Mouse (Mus musculus) left cerebral cortex, adult 2 months (tissue): ENCODE results near the gene Ptk6. TPM values are rescaled to one million over a fixed set of nuclear protein-coding genes. Genes with fewer than 3 reads are reported as not detected.
A peak's percentile ranks its signal among the peaks of the same experiment; 100 is the strongest.

Source experiments
- DNase-seq, 2 experiments: peaks; one replicate each; pipeline ENCODE4 v3.0.0; 2021 to 2022; ENCODE audit warnings: low spot score in 2 of 2, mixed read lengths in 1 of 2; ENCODE audit errors: extremely low spot score in 1 of 2
- H3K27ac ChIP-seq: fragments of 200-600 bp; 2 replicates; pipeline ENCODE4 v1.8.1; 2022
- H3K4me3 ChIP-seq: fragments of 200-600 bp; 2 replicates; pipeline ENCODE4 v1.8.1; 2022
- CTCF ChIP-seq: fragments of 200-600 bp; IDR thresholded peaks from 2 replicates; pipeline ENCODE4 v1.8.1; 2022; ENCODE audit warnings: antibody characterized with exemption, mild to moderate bottlenecking, moderate library complexity
- intact Hi-C: fragments of 180-260 bp; cut with DNase I; formaldehyde crosslinking; loops from one replicate; pipeline ENCODE4 v1.15.1; 2025
- total RNA-seq, 2 experiments: library from RNA; stranded (reverse); gene quantifications; 2 replicates each; pipeline ENCODE4 v1.2.3; 2021

Gene Ptk6
- total RNA-seq, 2 experiments from 2014 or later = 0.11 TPM; not detected in 1

DNA sequence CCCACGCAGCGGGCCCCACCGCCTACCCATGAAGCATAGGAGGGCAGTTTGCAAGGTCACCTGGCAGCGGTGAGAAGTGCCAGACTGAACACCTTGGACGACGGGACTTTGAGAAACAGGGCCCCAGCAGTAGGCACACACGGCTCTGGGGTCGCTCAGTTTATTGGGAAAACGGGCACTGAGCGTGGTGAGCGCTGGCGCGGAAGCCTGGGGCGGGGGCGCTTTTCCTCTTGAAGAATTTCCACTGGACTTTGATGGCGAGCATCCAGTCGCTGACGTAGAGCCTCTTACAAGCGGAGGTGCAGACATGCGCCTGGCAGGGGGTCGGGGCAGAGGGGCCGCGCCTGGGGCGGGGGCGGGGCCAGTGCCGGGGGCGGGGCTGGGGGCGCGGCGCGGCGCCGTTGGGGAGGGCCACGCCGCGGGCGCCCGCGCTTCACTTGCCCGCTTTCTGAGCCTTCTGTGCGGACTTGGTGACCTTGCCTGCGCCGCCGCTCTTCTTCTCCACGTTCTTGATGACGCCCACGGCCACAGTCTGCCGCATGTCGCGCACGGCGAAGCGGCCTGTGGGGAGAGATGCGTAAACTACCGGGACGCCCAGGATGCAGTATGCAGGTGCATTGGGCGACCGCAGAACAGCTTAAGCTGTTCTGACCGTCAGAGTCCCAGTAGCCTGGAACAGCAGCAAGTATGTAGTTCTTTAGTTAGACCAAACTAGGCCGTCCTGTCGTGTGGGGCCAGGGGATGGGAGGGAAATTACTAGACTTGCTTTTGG is 54.9 kb downstream of the Ptk6 start:
- intact Hi-C loops = no loop called here
- Histone ChIP-seq H3K27ac (peak overlapping the region; percentile 63; the same call in 1 of the 2 replicates), H3K4me3 (0 out of 2 replicates have a peak overlapping the region, but pooled peaks have one; percentile 7)
- TF ChIP-seq CTCF = no peak
- DNase-seq = peak in 1 of 2 experiments; percentile 59

DNA sequence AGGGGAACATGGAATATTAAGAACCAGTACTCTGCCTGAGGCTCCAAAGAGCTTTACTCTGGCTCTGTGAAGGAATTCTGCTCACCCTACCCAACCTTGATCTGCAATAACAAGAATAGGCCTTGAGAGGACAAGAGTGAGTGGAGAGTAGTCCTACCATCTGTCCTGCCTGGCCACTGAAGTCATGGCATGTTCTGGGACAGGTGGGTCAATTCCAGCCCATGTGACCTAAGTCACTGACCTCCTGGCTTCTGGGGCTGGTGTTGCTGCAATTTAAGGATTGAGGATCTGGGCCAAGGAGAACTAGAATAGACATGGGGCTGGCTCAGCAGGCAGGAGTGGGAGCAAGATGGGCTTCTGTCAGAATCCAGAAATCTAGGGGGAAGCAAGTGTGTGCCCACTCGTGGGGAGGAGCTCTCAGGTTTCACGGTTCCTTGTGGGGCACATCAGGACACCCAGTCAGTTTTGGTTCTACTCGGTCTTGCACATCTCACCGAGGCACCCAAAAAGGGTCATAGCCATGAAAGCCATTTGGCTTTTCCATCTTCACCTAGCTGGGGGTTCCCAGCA is 55.5 kb downstream of the Ptk6 start:
- Histone ChIP-seq H3K4me3 (no peak overlapping the region), H3K27ac (peak overlapping the region; percentile 61; the same call in 1 of the 2 replicates)
- TF ChIP-seq CTCF = no peak
- intact Hi-C loops = no loop called here
- no peak for DNase-seq

DNA sequence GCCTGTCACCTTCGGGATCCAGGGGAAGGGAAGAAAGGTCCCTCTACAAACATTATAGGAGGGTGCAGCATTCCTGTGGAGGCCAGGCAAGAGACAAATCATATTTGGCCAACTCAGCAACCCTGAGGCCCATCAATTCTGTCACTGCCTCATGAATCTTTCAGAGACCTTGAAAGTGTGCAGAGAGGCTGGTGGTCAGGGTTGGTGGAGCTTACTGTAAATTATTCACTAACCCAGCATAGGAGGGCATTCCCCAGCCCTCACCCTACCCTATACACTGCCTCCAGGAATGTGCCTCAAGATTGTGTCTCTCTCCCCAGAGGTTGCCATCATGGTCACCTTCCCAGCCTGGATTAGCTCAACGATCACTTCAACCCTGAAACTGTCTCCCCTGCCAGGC is 57.9 kb downstream of the Ptk6 start:
- Histone ChIP-seq H3K27ac (peak overlapping the region; percentile 95), H3K4me3 (no peak overlapping the region)
- DNase-seq = no peak
- intact Hi-C loops = no loop called here
- TF ChIP-seq CTCF = no peak

Other genes starting within 250 kb of the Ptk6 start
- gene Nkain4, start 248.1 kb downstream of the Ptk6 start, total RNA-seq = 10 to 100 TPM; 38.9 to 44.7 TPM
- 100 to 1,000 TPM; 135 to 155 TPM for gene Arfgap1, start 235.6 kb downstream of the Ptk6 start, total RNA-seq
- gene Col20a1, start 216.3 kb downstream of the Ptk6 start, total RNA-seq = 1 to 10 TPM; 2.2 to 2.5 TPM
- gene Chrna4, start 159.2 kb downstream of the Ptk6 start, total RNA-seq = 10 to 100 TPM; 34.8 to 36.0 TPM
- gene Kcnq2, start 67.5 kb downstream of the Ptk6 start, total RNA-seq = 100 to 1,000 TPM; 275 to 280 TPM
- gene Eef1a2, start 45.8 kb downstream of the Ptk6 start, total RNA-seq = 1,000 to 10,000 TPM; 1,380 to 1,388 TPM
- gene Ppdpf, start 15.5 kb downstream of the Ptk6 start, total RNA-seq = 10 to 100 TPM; 72.8 to 77.8 TPM
- gene Srms, start 10.4 kb upstream of the Ptk6 start, total RNA-seq = under 1 TPM; 0.25 to 0.26 TPM
- not detected for gene Fndc11, start 17.2 kb upstream of the Ptk6 start, total RNA-seq
- gene Helz2, start 39.2 kb upstream of the Ptk6 start, total RNA-seq = 1 to 10 TPM; 2.3 to 4.3 TPM
- gene Gmeb2, start 85.2 kb upstream of the Ptk6 start, total RNA-seq = 10 to 100 TPM; 27.1 to 27.3 TPM
- gene Stmn3, start 111.7 kb upstream of the Ptk6 start, total RNA-seq = 100 to 1,000 TPM; 633 to 653 TPM
- gene Rtel1, start 117.0 kb upstream of the Ptk6 start, total RNA-seq = 10 to 100 TPM; 26.1 to 38.5 TPM
- gene Zgpat, start 162.1 kb upstream of the Ptk6 start, total RNA-seq = 10 to 100 TPM; 80.3 to 80.5 TPM
- gene Arfrp1, start 162.6 kb upstream of the Ptk6 start, total RNA-seq = 10 to 100 TPM; 45.2 to 51.2 TPM
- gene Lime1, start 177.3 kb upstream of the Ptk6 start, total RNA-seq = 10 to 100 TPM; 43.1 to 45.2 TPM